Mouse (Mus musculus): ENCODE data around the gene Gosr1. TPM values are rescaled to one million over a fixed set of nuclear protein-coding genes. Genes with fewer than 3 reads are reported as not detected.
A peak's percentile ranks its signal among the peaks of the same experiment; 100 is the strongest.

Gosr1 gene
- polyA plus RNA-seq, 1 experiment from 2014 or later, result 25.4 TPM

GRCm38 (mm10) chr11:76734560-76734959, 28.8 kb downstream of the Gosr1 start:
- no peak overlapping the region for H3K4me2 ChIP-seq (replicated peaks)
- ATAC-seq (ENCODE audit: insufficient number of reproducible peaks, low FRiP score, low TSS enrichment, low read depth), result no peak
- H3K36me3 ChIP-seq, result peaks cover 59% of the 10 kb centered on the region
- H3K9me3 ChIP-seq (replicated peaks), result no peaks in the 10 kb centered on the region
- H3K27ac ChIP-seq (replicated peaks), result no peak overlapping the region
- WGBS, result 81% methylated on average over 3 of the region's 3 CpGs
- no peak overlapping the region for H3K9ac ChIP-seq
- H3K4me1 ChIP-seq, result no peaks in the 10 kb centered on the region
- H3K27me3 ChIP-seq, result no peaks in the 10 kb centered on the region
- H3K4me3 ChIP-seq (replicated peaks), result no peak overlapping the region

DNA sequence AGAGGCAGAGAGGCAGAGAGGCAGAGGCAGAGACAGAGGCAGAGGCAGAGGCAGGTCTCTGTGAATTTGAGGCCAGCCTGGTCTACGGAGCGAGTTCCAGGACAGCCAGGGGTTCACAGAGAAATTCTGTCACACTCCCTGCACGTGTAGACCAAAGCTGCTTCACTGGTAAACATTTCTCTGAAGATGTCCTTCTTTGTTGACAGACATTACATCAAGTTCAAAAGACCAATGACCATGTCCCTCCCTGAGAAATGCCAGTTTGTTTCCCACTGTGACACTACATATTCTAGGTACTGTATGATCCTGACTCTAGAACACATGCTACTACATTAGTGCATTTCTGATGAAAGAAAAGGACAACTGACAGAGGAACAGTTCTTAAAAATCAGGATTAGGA, 32.7 kb downstream of the Gosr1 start:
- no peak for ATAC-seq (ENCODE audit: insufficient number of reproducible peaks, low FRiP score, low TSS enrichment, low read depth)
- peaks cover 73% of the 10 kb centered on the region for H3K36me3 ChIP-seq
- H3K4me1 ChIP-seq, result no peaks in the 10 kb centered on the region
- H3K27me3 ChIP-seq, result no peaks in the 10 kb centered on the region
- 88% methylated on average over 3 of the region's 3 CpGs for WGBS
- H3K9me3 ChIP-seq (replicated peaks), result no peaks in the 10 kb centered on the region
- no peak overlapping the region for H3K4me3 ChIP-seq (replicated peaks)
- no peak overlapping the region for H3K27ac ChIP-seq (replicated peaks)
- H3K9ac ChIP-seq, result no peak overlapping the region
- H3K4me2 ChIP-seq (replicated peaks), result no peak overlapping the region

DNA sequence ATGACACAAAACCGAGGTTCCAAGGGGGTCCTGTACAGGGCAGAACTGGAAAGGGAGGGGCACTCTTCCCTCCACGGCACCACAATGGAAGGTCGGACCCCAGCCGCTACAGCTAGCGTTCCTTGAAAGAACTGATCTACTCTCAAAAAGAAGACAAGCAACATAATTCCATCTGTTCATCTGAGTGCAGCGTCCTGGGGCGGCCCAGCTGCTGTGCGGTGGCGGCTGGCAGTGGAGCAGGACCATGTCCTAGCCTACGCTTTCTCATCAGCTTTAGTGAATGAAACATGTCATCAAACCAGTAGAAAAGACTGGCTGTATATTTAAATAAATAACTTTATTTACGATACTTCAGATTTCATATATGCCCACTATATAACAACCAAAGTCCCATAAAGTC, 35.3 kb downstream of the Gosr1 start:
- ATAC-seq (ENCODE audit: insufficient number of reproducible peaks, low FRiP score, low TSS enrichment, low read depth), result no peak
- Histone ChIP-seq H3K27me3 (no peaks in the 10 kb centered on the region), H3K4me3 (replicated peaks) (no peak overlapping the region), H3K4me1 (no peaks in the 10 kb centered on the region), H3K9ac (no peak overlapping the region), H3K9me3 (replicated peaks) (no peaks in the 10 kb centered on the region), H3K27ac (replicated peaks) (no peak overlapping the region), H3K36me3 (peaks cover 52% of the 10 kb centered on the region), H3K4me2 (replicated peaks) (no peak overlapping the region)
- 89% methylated on average over 11 of the region's 11 CpGs for WGBS

DNA sequence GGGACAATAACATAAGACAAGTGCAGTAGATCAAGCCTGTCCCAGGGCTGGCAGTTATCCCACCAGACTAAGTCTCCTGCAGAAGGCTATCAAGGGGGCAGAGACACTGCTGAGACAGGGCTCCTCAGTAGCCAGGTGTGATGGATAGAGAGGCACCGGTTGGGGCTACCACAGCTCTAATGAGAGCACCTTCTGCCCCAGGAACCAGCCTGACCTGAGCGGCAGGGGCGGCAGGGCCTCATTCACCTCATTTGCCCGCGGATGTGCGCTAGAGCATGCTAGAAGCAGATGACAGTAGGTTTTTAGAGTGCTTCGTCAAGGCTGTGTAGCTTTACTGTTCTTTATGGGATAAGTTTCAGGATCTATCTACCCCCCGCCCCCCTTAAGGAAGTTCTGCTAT, 39.5 kb downstream of the Gosr1 start:
- no peaks in the 10 kb centered on the region for H3K27me3 ChIP-seq
- 79% methylated on average over 8 of the region's 8 CpGs for WGBS
- H3K9me3 ChIP-seq (replicated peaks), result no peaks in the 10 kb centered on the region

DNA sequence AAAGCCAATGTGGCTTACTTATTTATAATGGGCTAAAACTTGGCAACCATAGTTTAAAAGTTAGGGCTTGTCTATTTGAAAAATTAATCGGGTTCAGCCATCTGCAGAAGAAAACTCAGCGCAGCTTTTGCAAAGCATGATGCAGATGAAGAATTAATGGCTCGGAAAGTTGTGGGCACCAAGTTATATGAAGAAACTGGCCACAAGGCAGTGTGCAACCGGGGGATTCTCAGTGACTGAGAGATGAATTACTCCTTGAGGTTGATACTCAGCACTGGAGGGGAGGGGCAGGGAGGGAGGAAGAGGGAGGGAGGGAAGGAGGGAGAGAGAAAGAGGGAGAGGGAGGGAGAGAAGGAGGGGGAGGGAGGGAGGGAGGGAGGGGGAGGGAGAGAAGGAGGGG, 46.4 kb downstream of the Gosr1 start:
- Histone ChIP-seq H3K4me2 (replicated peaks) (no peak overlapping the region), H3K9ac (no peak overlapping the region), H3K9me3 (replicated peaks) (no peaks in the 10 kb centered on the region), H3K4me3 (replicated peaks) (no peak overlapping the region), H3K27ac (replicated peaks) (no peak overlapping the region), H3K36me3 (no peaks in the 10 kb centered on the region), H3K27me3 (no peaks in the 10 kb centered on the region), H3K4me1 (0 out of 2 replicates have a peak, but pooled peaks cover 4% of the 10 kb centered on the region)
- WGBS, result 66% methylated on average over 4 of the region's 4 CpGs
- ATAC-seq (ENCODE audit: insufficient number of reproducible peaks, low FRiP score, low TSS enrichment, low read depth), result no peak

More for the DNA sequence above, 39.5 kb downstream of the Gosr1 start:
- Histone ChIP-seq H3K4me3 (replicated peaks) (no peak overlapping the region), H3K4me2 (replicated peaks) (no peak overlapping the region), H3K27ac (replicated peaks) (no peak overlapping the region), H3K36me3 (peaks cover 16% of the 10 kb centered on the region), H3K9ac (no peak overlapping the region), H3K4me1 (no peaks in the 10 kb centered on the region)
- no peak for ATAC-seq (ENCODE audit: insufficient number of reproducible peaks, low FRiP score, low TSS enrichment, low read depth)

GRCm38 (mm10) chr11:76709625-76710452, 53.5 kb downstream of the Gosr1 start:
- no peaks in the 10 kb centered on the region for H3K36me3 ChIP-seq
- ATAC-seq (ENCODE audit: insufficient number of reproducible peaks, low FRiP score, low TSS enrichment, low read depth), result peak; percentile 58; the same call in 1 of the 2 replicates
- no peak overlapping the region for H3K27ac ChIP-seq (replicated peaks)
- 18% methylated on average over 15 of the region's 17 CpGs for WGBS
- no peaks in the 10 kb centered on the region for H3K9me3 ChIP-seq (replicated peaks)
- no peak overlapping the region for H3K9ac ChIP-seq
- no peaks in the 10 kb centered on the region for H3K27me3 ChIP-seq
- 0 out of 2 replicates have a peak overlapping the region, but pooled peaks have one; percentile 1 for H3K4me3 ChIP-seq (replicated peaks)
- H3K4me2 ChIP-seq (replicated peaks), result peak overlapping the region; percentile 15; the same call in 1 of the 2 replicates
- peaks cover 15% of the 10 kb centered on the region for H3K4me1 ChIP-seq

- no peaks in the 10 kb centered on the region for H3K9me3 ChIP-seq (replicated peaks)
- no peak overlapping the region for H3K4me3 ChIP-seq (replicated peaks)
- no peak for ATAC-seq (ENCODE audit: insufficient number of reproducible peaks, low FRiP score, low TSS enrichment, low read depth)
- peaks cover 15% of the 10 kb centered on the region for H3K4me1 ChIP-seq
- no peak overlapping the region for H3K27ac ChIP-seq (replicated peaks)
- H3K36me3 ChIP-seq, result no peaks in the 10 kb centered on the region
- no peak overlapping the region for H3K4me2 ChIP-seq (replicated peaks)
- H3K27me3 ChIP-seq, result no peaks in the 10 kb centered on the region
- 34% methylated on average over 1 of the region's 1 CpGs for whole genome bisulfite sequencing
- no peak overlapping the region for H3K9ac ChIP-seq
Observed at GRCm38 (mm10) chr11:76708881-76709280, 54.5 kb downstream of the Gosr1 start.

- Histone ChIP-seq H3K4me1 (peaks cover 15% of the 10 kb centered on the region), H3K36me3 (no peaks in the 10 kb centered on the region), H3K4me2 (replicated peaks) (no peak overlapping the region), H3K27me3 (no peaks in the 10 kb centered on the region), H3K9me3 (replicated peaks) (no peaks in the 10 kb centered on the region), H3K9ac (no peak overlapping the region), H3K27ac (replicated peaks) (no peak overlapping the region), H3K4me3 (replicated peaks) (no peak overlapping the region)
- no peak for ATAC-seq (ENCODE audit: insufficient number of reproducible peaks, low FRiP score, low TSS enrichment, low read depth)
- WGBS, result 75% methylated on average over 1 of the region's 1 CpGs
Observed at GRCm38 (mm10) chr11:76708066-76708465, 55.3 kb downstream of the Gosr1 start.

GRCm38 (mm10) chr11:76707656-76708055, 55.7 kb downstream of the Gosr1 start:
- no peaks in the 10 kb centered on the region for H3K27me3 ChIP-seq
- no peak overlapping the region for H3K27ac ChIP-seq (replicated peaks)
- ATAC-seq (ENCODE audit: insufficient number of reproducible peaks, low FRiP score, low TSS enrichment, low read depth), result no peak
- no peak overlapping the region for H3K4me3 ChIP-seq (replicated peaks)
- H3K4me1 ChIP-seq, result peaks cover 15% of the 10 kb centered on the region
- no peak overlapping the region for H3K9ac ChIP-seq
- no peak overlapping the region for H3K4me2 ChIP-seq (replicated peaks)
- no peaks in the 10 kb centered on the region for H3K9me3 ChIP-seq (replicated peaks)
- WGBS, result 65% methylated on average over 3 of the region's 3 CpGs
- H3K36me3 ChIP-seq, result no peaks in the 10 kb centered on the region

DNA sequence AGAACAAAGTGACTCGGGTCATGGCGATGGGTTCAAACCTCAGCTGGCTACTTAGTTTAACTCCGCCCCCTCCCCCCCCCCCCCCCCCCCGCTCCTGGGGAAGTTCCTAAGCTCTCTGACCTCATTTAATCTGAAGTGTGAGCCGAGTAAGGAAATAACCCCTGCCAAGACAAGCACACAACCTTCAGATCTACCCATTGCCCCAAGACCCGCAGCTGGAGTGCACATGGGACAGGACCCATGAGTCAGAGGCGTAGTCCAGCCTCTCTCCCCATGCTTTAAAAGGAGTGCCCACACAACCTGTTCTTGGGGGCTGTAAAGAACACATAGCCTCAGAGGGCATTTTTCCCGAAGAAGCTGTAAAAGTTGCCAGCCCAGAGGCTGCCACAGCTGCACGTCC, 63.8 kb downstream of the Gosr1 start:
- Histone ChIP-seq H3K27me3 (no peaks in the 10 kb centered on the region), H3K9me3 (replicated peaks) (no peaks in the 10 kb centered on the region), H3K36me3 (no peaks in the 10 kb centered on the region), H3K4me3 (replicated peaks) (no peak overlapping the region), H3K9ac (no peak overlapping the region), H3K4me1 (no peaks in the 10 kb centered on the region), H3K4me2 (replicated peaks) (no peak overlapping the region), H3K27ac (replicated peaks) (no peak overlapping the region)
- no peak for ATAC-seq (ENCODE audit: insufficient number of reproducible peaks, low FRiP score, low TSS enrichment, low read depth)
- WGBS, result 49% methylated on average over 8 of the region's 9 CpGs

DNA sequence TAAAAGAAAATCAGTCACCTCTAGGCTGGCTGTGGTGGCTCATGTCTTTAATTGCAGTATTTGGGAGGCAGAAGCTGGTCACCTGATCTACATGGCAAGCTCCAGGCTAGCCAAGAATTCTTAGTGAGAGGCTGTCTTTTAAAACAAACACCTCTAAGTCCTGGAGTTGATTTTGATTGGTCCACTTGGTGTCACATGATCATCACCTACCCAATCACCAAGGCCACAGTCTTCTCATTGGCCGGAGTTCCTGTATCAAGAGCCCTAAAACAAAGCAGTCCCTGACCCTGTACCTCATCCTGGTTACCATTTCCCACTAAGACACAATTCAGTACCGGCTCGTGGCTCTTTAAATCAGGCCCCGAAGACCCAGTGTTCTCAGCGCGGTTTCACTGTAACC, 67.6 kb downstream of the Gosr1 start:
- ATAC-seq (ENCODE audit: insufficient number of reproducible peaks, low FRiP score, low TSS enrichment, low read depth), result no peak
- Histone ChIP-seq H3K9ac (no peak overlapping the region), H3K27ac (replicated peaks) (no peak overlapping the region), H3K36me3 (no peaks in the 10 kb centered on the region), H3K4me3 (replicated peaks) (no peak overlapping the region), H3K9me3 (replicated peaks) (no peaks in the 10 kb centered on the region), H3K4me1 (no peaks in the 10 kb centered on the region), H3K4me2 (replicated peaks) (no peak overlapping the region), H3K27me3 (no peaks in the 10 kb centered on the region)
- 66% methylated on average over 6 of the region's 6 CpGs for WGBS

DNA sequence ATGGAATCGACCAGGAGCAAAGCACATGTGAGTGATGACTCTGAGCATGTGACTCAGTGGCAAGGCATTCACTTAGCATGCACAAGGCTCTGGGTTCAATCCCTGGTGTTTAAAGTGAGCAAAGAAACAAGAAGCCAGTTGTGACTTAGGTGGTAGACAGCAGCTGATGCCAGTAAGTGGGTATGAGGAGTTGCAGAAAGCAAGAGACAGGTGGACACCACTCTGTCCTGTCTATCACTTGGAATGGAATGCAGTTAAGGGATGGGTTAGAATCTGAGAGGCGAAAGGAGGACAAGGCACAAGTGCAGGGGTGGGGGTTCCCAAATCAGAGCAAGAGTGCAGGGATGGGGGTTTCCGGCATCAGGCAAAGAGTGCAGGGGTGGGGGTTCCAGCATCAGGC, 71.3 kb downstream of the Gosr1 start:
- WGBS, result 73% methylated on average over 3 of the region's 3 CpGs
- H3K4me2 ChIP-seq (replicated peaks), result no peak overlapping the region
- no peaks in the 10 kb centered on the region for H3K36me3 ChIP-seq
- H3K4me1 ChIP-seq, result no peaks in the 10 kb centered on the region
- no peaks in the 10 kb centered on the region for H3K27me3 ChIP-seq
- H3K4me3 ChIP-seq (replicated peaks), result no peak overlapping the region
- no peak overlapping the region for H3K27ac ChIP-seq (replicated peaks)
- no peak for ATAC-seq (ENCODE audit: insufficient number of reproducible peaks, low FRiP score, low TSS enrichment, low read depth)
- H3K9me3 ChIP-seq (replicated peaks), result no peaks in the 10 kb centered on the region
- no peak overlapping the region for H3K9ac ChIP-seq
